Mouse (Mus musculus): ENCODE measurements around the gene Etaa1.

GRCm38 (mm10) chr11:17992311-17992710 is 38.6 kb upstream of the Etaa1 start:
- TF ChIP-seq CTCF (IDR thresholded peaks at IDR 0.05; ENCODE audit: low read depth, low read length) (no peak), POLR2A (IDR thresholded peaks at IDR 0.05; ENCODE audit: borderline replicate concordance, low read depth, low read length) (no peak)

All from bone marrow macrophage, adult 2 months (primary cell).